Mouse (Mus musculus): ENCODE measurements around the gene I830077J02Rik.
A peak's percentile ranks its signal among the peaks of the same experiment; 100 is the strongest.
"Not testable (repeated sequence)": the region's sequence is repeated elsewhere in the genome, so short reads cannot be mapped to it uniquely, and the experiment has no call there.

Gene I830077J02Rik

DNA sequence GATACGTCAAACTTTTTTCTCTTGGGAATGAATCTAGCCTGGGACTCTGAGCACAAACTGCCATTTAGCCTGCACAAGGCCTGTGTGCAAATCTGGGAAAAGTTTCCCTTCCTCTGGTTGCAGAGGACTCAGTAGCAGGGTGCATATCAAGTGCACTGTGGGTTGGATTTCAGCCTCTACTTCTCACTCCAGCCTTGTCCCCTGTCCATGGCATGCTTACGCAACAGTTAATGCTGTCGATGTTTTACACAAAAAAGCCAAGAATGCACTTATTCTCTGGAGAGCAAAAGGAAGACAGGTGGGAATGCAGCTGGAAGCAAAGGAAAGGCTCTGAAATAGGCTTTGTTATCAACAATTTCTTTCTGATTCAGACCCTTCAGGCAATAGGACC lies 14.1 kb downstream of the I830077J02Rik start:
- DNase-seq (ENCODE audit: low read depth, low spot score), result no peak

DNA sequence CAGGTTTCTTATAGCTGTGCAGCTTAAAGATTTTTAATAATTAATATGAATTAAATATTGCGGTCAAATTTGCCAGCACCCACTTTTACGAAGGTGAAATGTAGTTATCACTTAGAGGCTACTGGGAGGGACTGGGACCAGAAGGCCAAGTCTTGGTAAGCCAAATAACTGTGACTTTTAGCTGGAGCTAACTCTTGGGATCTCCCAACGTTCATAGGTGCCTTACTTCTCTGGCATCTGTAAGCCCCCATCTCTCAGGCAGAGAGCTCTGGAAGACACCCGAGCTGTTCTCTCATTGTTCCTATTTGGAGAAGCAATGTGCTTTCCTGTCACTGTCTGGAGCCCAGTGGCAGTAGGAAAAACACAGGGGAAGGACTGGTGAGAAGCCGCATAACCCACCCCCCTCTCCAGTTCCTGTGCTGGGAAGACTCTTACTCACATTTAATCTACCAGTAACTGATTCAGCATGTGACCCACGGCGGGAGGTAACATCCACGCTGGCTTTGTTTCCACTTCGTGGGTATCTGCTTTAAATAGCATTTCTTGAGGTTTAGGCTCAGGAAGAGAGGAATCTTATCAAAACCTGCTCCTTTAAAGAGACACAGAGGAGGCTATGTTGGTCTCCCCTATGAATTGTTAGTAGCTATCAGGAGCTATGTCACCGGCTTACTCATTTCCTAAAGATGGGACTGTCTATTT lies 14.7 kb downstream of the I830077J02Rik start:
- no peak for DNase-seq (ENCODE audit: low read depth, low spot score)

GRCm38 (mm10) chr3:105916455-105916854 lies 16.0 kb downstream of the I830077J02Rik start:
- not testable (repeated sequence) for DNase-seq (ENCODE audit: low read depth, low spot score)

DNA sequence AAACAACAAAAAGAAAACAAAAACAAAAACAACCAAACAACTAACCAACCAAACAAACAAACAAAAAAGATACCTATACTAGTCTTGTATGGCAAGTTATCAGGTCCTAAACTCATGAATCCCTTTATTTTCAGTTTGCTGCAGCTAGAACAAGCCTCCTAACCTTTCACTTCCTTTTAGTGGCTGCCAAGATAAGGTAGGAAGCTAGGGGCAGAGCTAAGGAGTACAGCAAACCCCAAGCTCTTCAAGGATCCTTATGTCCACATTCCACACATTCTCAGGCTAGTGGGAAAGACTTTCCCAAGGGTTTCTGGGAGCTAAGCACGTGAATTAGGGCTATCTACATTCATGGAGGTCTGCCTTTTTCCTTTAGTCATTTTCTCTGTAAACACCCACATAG lies 17.2 kb downstream of the I830077J02Rik start:
- peak; percentile 14 for DNase-seq (ENCODE audit: low read depth, low spot score)

- no peak for DNase-seq (ENCODE audit: low read depth, low spot score)
Measured at GRCm38 (mm10) chr3:105913839-105914681, 18.4 kb downstream of the I830077J02Rik start.

GRCm38 (mm10) chr3:105912097-105912880 lies 20.2 kb downstream of the I830077J02Rik start:
- no peak for DNase-seq (ENCODE audit: low read depth, low spot score)

GRCm38 (mm10) chr3:105910519-105911190 lies 21.8 kb downstream of the I830077J02Rik start:
- no peak for DNase-seq (ENCODE audit: low read depth, low spot score)

GRCm38 (mm10) chr3:105908976-105909375 lies 23.5 kb downstream of the I830077J02Rik start:
- DNase-seq (ENCODE audit: low read depth, low spot score), result no peak

GRCm38 (mm10) chr3:105907956-105908655 lies 24.4 kb downstream of the I830077J02Rik start:
- peak; percentile 33 for DNase-seq (ENCODE audit: low read depth, low spot score)

GRCm38 (mm10) chr3:105904721-105905120 lies 27.7 kb downstream of the I830077J02Rik start:
- DNase-seq (ENCODE audit: low read depth, low spot score), result no peak

- no peak for DNase-seq (ENCODE audit: low read depth, low spot score)
Measured at GRCm38 (mm10) chr3:105904213-105904612, 28.3 kb downstream of the I830077J02Rik start.

- no peak for DNase-seq (ENCODE audit: low read depth, low spot score)
Measured at GRCm38 (mm10) chr3:105901468-105901867, 31.0 kb downstream of the I830077J02Rik start.

DNA sequence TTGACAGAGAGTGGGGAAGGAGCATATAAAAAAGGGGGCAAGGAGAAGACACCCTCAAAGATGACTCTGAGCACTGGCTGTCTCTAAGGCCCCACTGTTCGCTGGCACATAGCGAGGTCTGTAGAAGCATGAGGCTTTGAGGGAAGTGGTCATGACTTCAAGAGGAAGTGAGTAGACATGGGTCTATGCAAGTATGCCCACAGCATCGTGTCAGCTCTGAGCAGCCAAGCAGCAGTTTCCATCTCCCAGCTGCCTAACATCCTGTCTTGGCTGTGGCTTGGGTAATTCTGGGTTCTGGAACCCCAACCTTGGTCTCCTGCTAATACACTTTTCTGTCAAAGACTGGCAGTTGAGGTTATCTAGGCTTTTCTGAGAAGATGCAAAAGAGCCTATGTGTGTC lies 31.7 kb downstream of the I830077J02Rik start:
- no peak for DNase-seq (ENCODE audit: low read depth, low spot score)

DNA sequence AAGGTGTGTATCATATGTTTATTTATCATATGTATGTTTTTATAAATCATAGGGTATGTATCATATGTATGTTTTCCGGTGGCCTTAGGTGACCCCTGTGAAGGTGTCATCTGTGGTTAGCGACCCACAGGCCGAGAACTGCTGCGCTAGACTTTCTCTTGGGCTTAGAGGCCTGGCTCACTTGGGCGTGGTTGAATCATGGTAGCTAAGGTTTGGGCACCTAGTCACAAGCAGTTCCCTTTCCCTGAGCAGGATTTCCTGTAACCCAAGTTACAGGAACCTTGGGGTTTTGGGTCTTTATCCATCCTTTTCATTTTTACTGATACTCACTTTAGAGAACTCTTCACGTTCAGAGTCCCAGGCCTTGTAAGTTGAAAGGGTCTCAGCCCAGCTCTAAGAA lies 32.2 kb downstream of the I830077J02Rik start:
- no peak for DNase-seq (ENCODE audit: low read depth, low spot score)

GRCm38 (mm10) chr3:105899394-105900147 lies 32.9 kb downstream of the I830077J02Rik start:
- peak; percentile 84 for DNase-seq (ENCODE audit: low read depth, low spot score)

DNA sequence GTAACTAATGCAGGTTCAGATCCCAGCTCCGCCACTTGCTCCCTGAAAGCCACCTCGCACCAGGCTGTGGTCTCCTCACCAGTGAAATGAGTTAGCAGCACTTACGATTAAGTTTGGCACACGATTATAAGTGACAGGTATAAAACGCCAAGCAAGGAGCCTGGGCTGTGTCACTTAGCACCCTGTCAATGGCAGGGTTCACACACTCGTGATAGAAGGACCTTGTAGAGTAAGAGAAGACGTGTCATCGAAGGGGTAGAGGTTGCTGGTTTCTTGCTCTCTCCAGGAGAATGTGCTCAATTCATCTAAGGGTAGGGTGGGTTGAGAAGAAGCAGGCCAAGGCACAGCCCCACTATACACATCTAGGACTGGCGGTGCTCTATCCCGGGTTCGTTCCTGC lies 33.6 kb downstream of the I830077J02Rik start:
- DNase-seq (ENCODE audit: low read depth, low spot score), result no peak

DNA sequence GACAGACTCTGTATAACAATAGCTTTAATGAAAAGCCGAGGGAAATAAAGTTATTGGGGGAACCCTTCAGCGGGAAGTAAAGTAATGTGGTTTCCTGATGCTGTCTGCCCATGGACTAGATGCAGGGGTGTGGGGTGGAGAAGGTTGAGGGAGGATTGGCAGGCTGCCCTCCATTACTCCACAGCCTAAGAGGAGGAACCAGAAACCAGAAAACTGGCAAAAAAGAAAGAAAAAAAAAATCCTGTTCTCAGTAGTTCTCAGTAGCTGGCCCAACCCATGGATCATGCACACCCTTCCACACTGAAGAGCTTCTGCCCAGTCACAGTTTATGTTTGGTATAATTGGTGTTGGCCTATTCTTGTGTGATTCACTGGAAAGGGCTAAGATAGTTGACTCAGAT lies 34.1 kb downstream of the I830077J02Rik start:
- DNase-seq (ENCODE audit: low read depth, low spot score), result no peak

DNA sequence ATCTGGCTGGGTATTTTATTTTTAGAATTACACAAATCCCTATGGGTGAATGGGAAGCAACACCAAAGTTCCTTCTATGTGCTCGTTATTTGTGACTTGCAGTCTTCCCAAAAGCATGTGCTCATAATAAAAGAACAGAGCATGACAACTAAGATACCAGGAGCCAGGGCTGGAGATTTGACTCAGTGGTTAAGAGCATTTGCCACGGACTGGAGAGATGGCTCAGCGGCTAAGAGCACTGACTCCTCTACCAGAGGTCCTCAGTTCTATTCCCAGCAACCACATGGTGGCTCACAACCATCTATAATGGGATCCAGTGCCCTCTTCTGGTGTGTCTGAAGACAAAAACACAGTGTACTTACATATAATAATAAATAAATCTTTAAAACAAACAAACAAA lies 35.7 kb downstream of the I830077J02Rik start:
- no peak for DNase-seq (ENCODE audit: low read depth, low spot score)

- DNase-seq (ENCODE audit: low read depth, low spot score), result peak; percentile 34
Measured at GRCm38 (mm10) chr3:105894601-105895592, 37.6 kb downstream of the I830077J02Rik start.

All from R1 (cell line).